Mouse (Mus musculus) monocyte, adult 5-6 weeks (primary cell): ENCODE results near the gene Kat5. TPM values are rescaled to one million over a fixed set of nuclear protein-coding genes. Genes with fewer than 3 reads are reported as not detected.
A peak's percentile ranks its signal among the peaks of the same experiment; 100 is the strongest.

Experiments used
- ATAC-seq: fragments of 153-309, 156-312 bp; replicated peaks from 2 replicates; pipeline ENCODE4 v1.8.0; 2017; ENCODE audit warnings: mild to moderate bottlenecking; ENCODE audit not compliant: low TSS enrichment, insufficient number of reproducible peaks, severe bottlenecking, poor library complexity, low FRiP score
- total RNA-seq: library from RNA; stranded (forward); fragments of 200-1000, 200-491, 200-594 nt; gene quantifications from 3 replicates; pipeline ENCODE4 v1.2.3, GENCODE M21; 2017

Gene Kat5
- total RNA-seq, 1 experiment from 2014 or later: 99.2 TPM

DNA sequence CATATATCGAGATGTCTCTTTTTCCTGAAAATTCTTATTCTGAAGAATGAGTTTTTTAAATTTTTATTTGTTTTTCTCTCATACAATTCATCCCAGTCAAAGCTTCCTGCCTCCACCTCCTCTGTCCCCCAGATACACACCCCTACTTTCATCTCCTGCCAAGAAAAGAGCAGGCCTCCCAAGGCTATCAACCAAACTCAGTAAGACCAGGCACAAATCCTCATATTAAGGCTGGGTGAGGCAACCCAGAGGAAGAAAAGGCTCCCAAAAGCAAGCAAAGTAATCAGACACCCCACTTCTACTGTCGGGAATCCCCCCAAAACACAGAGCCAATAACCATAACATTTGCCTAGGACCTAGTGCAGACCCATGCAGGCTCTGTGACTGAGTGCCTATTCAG is 28.0 kb downstream of the Kat5 start:
- ATAC-seq: no peak

- ATAC-seq: no peak
Observed at GRCm38 (mm10) chr19:5580776-5581175, 29.3 kb downstream of the Kat5 start.

- no peak for ATAC-seq
Observed at GRCm38 (mm10) chr19:5579971-5580370, 30.1 kb downstream of the Kat5 start.

- ATAC-seq: no peak
Observed at GRCm38 (mm10) chr19:5575336-5575735, 34.7 kb downstream of the Kat5 start.

GRCm38 (mm10) chr19:5572331-5573125 is 37.5 kb downstream of the Kat5 start:
- ATAC-seq: peak; percentile 20; the same call in 1 of the 2 replicates

DNA sequence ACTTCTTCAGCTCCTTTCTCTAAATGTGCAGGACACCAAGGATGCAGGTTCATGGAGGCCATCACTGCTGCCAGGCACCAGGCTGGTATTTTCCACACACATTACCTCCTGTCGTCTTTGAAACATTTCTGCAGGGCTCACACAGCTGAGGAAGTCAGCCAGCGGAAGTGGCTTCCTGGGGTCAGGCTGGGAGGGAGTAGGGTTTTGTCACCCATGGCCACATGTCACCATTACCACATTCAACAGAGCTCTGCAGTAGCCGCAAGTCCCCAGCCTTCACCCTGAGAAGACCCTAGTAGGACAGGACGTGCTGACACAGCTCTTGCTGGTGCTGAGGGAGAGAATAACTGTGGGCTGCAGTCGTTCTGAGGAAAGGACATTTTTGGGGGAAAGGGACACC is 38.2 kb downstream of the Kat5 start:
- peak; percentile 64 for ATAC-seq

DNA sequence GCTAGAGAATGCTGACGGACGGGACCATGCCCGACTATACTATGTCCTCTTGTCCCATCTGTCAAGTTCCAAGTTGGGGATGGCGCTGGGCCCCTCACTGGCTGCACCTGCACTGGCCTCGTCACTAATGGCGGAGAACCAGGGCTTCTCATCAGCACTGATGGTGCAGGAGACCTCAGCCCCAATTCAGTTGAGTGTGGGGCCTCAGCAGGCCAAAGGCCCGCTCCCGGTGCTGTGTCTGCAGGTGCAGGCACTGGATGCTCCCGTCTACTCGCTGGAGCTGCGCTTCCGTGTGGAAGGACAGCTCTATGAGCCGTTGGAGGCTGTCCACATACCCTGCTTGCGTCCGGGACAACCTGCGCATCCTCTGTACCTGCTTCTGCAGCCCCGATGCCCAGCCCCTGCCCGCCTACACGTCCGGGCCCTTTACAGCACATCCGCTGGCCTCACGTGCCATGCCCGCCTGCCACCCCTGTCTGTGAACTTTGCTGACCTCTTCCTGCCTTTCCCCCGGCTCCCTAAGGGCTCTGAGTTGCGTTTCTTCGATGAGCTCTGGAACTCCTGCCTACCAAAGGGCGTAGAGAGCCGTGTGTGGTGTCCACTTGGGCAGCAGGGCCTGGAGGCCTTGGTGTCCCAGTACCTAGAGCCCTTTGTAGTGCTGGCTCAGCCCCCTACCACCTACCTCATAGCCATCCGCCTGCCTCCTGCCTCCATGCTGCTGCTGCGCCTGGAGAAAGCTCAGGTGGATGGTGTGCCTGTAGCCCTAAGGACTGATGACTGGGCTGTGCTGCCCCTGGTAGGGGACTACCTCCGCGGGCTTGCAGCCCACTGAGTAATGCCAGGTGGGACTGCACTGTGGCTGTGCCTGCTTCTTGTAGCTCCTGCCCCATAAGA is 39.4 kb downstream of the Kat5 start:
- ATAC-seq: no peak

DNA sequence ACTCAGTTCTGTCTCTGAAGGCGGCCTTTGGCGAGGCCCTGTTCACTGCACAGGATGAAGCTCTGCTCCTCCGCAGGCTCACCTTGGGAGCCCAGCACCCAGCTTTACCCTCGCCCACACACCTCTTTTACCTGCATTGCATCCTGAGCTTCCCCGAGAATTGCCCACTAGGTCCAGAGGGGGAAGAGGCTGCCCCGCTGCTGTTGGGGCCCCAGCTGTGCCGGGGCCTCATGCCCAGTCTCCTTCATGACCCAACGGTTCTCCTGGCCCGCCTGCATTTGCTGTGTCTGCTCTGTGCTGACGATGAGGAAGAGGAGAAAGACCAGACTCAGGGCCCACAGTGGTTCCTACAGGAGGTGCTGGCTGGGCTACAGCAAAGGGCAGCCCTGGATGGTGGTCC is 40.5 kb downstream of the Kat5 start:
- ATAC-seq: no peak

DNA sequence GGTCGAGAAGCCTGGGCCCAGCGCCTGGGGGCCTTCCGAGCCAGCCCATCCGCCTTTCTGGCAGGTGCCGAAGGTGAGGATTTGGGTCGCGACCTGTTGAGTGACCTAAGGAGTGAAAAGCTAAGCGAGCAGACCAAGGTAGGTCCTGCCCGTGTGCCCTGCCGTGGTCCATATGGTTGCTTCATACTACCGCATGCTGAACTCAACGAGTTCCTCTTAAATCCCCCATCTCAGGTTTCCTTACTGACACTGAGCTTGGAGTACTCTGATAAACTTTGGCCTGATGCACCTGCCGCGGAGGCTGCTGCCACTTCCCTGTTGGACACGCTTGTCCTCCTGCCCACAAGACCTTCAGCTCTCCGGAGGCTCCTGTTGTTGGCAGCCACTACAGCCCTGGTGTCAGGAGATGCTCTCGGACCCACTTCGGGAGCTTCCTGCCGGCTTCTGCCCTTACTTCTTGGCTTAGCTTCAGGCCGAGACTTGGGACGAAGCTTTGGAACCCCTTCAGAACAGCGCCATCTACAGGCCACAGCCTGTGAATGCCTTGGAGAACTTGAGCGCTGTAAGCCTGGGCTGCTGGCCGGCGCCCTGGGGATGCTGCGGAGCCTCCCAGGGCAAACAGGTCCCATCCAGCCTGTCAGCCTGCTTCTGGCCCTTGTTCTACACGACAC is 41.4 kb downstream of the Kat5 start:
- peak; percentile 29; the same call in 1 of the 2 replicates for ATAC-seq

DNA sequence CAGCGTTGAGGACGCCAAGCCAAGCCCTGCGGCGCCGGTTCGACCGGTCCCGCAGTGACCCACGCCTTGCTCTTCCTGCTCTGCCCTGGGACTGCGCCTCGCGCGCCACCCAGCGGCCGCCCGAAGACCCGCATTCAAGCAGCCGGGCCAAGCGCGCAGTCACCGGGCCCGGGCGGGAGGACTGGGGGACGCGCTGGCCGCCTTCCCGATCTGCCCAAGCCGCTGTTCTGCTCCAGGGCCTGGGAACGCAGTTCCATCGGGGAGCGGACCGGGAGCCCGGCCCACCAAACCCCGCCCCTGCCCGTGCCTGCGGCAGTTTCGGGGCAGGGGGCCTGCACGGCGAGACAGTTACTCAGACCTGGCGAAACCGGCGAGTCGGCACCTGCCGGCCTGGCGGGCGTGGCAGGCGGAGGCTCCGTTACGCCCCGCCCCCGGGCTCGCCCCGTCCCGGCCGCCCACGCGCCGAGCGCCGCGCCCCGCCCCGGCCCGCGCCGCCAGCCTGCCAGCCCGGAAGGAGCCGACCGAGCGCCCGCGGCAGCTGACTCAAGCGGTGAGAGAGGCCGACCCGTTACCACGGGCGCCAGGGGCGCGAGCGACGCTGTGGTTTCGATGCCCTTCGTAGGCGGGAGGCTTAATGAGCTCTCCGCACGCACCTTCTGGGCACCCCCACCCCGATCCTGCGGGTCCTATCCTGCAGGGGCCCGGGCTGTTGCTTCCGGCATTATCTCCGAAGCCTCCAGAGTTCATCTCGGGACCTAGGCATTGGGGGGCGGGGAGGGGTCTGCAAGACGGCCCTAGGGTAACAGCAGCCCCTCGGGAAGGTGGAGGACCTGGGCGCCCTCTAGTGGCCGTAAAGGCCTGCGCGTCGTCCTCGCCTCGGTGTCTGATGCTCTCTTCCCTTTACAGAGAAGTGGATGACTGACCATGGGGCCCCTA is 42.2 kb downstream of the Kat5 start, which contains the start of gene Ap5b1:
Gene Ap5b1 (plus strand): TSS at position 492 of the 936 bp plus-strand sequence.
- peak; percentile 42 for ATAC-seq

GRCm38 (mm10) chr19:5567180-5567533 is 42.9 kb downstream of the Kat5 start:
- no peak for ATAC-seq

GRCm38 (mm10) chr19:5566316-5566715 is 43.7 kb downstream of the Kat5 start:
- ATAC-seq: no peak

DNA sequence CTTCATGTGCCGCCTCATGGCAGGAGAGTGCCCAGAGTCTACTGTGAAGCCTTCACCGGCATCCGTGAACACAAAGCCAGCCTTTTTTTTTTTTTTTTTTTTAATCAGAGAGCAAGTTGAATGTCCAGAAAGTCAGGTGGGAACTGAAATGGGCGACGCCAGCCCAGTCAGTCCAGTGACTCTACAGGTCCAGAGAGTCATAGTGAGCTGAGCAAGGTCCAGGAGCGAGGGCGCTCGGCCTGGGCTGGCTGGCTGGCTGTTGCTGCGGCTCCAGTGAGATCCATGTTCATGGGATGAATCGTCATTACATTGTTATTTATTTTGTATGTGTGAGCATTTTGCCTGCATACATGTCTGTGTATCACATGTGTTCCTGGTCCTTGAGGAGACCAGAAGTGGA is 47.3 kb downstream of the Kat5 start:
- no peak for ATAC-seq

- ATAC-seq: no peak
Observed at GRCm38 (mm10) chr19:5561886-5562285, 48.2 kb downstream of the Kat5 start.

DNA sequence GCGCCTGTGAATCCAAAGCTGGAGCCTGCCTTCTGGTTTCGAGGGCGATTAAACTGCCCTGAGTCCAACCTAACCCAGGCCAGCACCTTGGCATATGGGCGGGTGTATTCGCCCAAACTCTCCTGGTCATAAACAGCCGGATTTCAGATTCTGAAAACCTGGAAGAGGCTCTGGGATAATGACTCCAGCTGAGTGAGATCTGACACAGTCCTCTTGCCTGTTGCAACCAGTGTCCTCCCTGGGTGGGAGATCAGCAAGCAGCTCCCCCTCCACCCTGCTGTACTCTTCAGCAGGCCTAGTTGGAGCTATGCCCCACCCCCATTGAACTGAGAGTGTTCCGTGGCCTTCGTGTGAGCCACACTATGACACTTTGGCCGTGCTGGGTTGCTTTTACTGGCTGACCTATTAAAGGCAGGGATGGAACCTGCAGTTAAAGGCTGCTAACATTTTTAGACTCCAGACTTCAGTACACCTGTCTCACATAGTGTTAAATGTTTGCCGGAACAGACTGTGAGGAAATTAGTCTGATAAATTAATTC is 48.7 kb downstream of the Kat5 start:
- no peak for ATAC-seq

DNA sequence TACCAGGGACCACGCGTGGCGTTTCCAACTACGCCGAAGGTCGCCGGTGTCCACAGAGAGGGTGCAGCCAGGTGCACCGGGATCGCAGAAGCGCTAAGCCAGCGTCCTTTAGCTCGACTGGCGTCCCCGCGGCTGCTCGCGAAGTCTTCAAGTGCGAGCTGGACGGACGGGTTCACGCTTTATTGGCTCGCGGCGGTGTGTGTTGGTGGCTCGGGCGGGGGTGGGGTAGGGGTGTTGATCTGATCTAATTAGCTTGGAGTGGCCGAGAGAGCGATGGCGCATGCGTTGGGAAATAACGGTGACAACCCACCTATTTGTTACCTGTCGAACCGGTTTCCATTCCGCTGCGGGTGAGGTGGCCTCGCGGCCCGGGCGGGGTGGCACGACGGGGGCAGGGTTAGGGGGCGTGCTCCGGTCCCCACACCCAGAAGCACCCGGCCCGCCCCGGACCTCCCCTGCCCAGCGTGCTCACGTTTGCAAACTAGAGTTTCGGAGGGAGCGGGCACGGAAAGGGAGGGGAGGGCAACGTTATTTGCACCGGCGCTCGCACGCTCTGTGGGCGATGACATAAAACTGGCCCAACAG is 49.5 kb downstream of the Kat5 start, which contains the start of gene Ovol1:
Gene Ovol1 (minus strand): TSS at position 190 of the 585 bp plus-strand sequence.
- ATAC-seq: no peak

- no peak for ATAC-seq
Observed at GRCm38 (mm10) chr19:5559631-5560456, 50.2 kb downstream of the Kat5 start.
